Mouse (Mus musculus): Measurements from ENCODE around the gene N4bp3. TPM values are rescaled to one million over a fixed set of nuclear protein-coding genes. Genes with fewer than 3 reads are reported as not detected.
A peak's percentile ranks its signal among the peaks of the same experiment; 100 is the strongest.
"Not testable (repeated sequence)": the region's sequence is repeated elsewhere in the genome, so short reads cannot be mapped to it uniquely, and the experiment has no call there.

Gene N4bp3
- polyA plus RNA-seq, 1 experiment from 2014 or later, result 2.4 TPM

GRCm38 (mm10) chr11:51615129-51615528 lies 35.5 kb downstream of the N4bp3 start:
- no peaks in the 10 kb centered on the region for H3K27me3 ChIP-seq (ENCODE audit: insufficient read depth, low read length)
- H3K4me3 ChIP-seq (ENCODE audit: low read depth, low read length), result peak overlapping the region; percentile 56
- 26% methylated on average over 7 of the region's 7 CpGs for WGBS (ENCODE audit: insufficient replicate concordance)
- peak overlapping the region; percentile 88 for H3K4me2 ChIP-seq (ENCODE audit: low read depth, low read length)
- peak overlapping the region; percentile 80 for H3K9ac ChIP-seq (replicated peaks)
- peak overlapping the region; percentile 96 for H3K27ac ChIP-seq (ENCODE audit: low read depth)
- 0 out of 2 replicates have a peak, but pooled peaks have one; percentile 38 for TF ChIP-seq EP300 (IDR thresholded peaks at IDR 0.05; ENCODE audit: low read depth)
- no peak for TF ChIP-seq CTCF (IDR thresholded peaks at IDR 0.05; ENCODE audit: low read depth)
- DNase-seq, result no peak
- H3K4me1 ChIP-seq (ENCODE audit: insufficient read depth), result peaks cover 16% of the 10 kb centered on the region
- no peak for ATAC-seq
- no peaks in the 10 kb centered on the region for H3K9me3 ChIP-seq (ENCODE audit: low read length)
- no peaks in the 10 kb centered on the region for H3K36me3 ChIP-seq (replicated peaks; ENCODE audit: insufficient read depth, low read length)

DNA sequence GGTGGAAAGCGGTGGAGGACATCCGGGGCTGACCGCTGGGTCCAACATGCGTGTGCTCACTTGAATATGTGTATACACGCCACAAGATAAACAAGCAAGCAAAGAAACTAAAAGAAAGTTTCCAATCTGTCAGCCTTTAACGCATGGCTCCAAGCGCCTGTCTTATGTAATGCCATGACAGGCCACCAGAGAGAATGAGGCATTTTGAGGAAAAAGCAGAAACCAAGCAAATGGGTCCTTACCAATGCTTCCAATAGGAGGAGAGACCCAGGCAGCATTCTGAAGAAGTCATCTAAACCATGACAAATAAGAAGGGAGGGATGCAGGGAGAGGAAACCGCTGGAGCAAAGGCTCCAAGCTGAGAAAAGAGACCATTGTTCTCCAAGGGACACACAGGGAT lies 36.4 kb downstream of the N4bp3 start:
- Histone ChIP-seq H3K4me1 (ENCODE audit: insufficient read depth) (peaks cover 17% of the 10 kb centered on the region), H3K9me3 (ENCODE audit: low read length) (no peaks in the 10 kb centered on the region), H3K27me3 (ENCODE audit: insufficient read depth, low read length) (no peaks in the 10 kb centered on the region), H3K4me2 (ENCODE audit: low read depth, low read length) (no peak overlapping the region), H3K27ac (ENCODE audit: low read depth) (no peak overlapping the region), H3K36me3 (replicated peaks; ENCODE audit: insufficient read depth, low read length) (no peaks in the 10 kb centered on the region), H3K9ac (replicated peaks) (no peak overlapping the region), H3K4me3 (ENCODE audit: low read depth, low read length) (no peak overlapping the region)
- DNase-seq, result no peak
- WGBS (ENCODE audit: insufficient replicate concordance), result 81% methylated on average over 8 of the region's 8 CpGs
- TF ChIP-seq EP300 (IDR thresholded peaks at IDR 0.05; ENCODE audit: low read depth), result no peak
- TF ChIP-seq CTCF (IDR thresholded peaks at IDR 0.05; ENCODE audit: low read depth), result no peak
- no peak for ATAC-seq

DNA sequence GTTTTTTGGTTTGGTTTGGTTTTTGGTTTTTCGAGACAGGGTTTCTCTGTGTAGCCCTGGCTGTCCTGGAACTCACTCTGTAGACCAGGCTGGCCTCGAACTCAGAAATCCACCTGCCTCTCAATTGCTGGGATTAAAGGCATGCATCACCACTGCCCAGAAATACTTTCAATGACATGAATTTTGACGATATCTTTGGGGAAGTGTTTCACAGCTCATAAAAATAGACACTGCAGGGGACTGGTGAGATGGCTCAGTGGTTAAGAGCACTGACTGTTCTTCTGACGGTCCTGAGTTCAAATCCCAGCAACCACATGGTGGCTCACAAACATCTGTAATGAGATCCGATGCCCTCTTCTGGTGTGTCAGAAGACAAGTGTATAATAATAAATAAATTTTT lies 40.7 kb downstream of the N4bp3 start:
- not testable (repeated sequence) for H3K4me2 ChIP-seq (ENCODE audit: low read depth, low read length); H3K27ac ChIP-seq (ENCODE audit: low read depth); H3K4me3 ChIP-seq (ENCODE audit: low read depth, low read length); DNase-seq; H3K36me3 ChIP-seq (replicated peaks; ENCODE audit: insufficient read depth, low read length); H3K27me3 ChIP-seq (ENCODE audit: insufficient read depth, low read length); H3K9ac ChIP-seq (replicated peaks); ATAC-seq; H3K9me3 ChIP-seq (ENCODE audit: low read length)
- peaks cover 20% of the 10 kb centered on the region for H3K4me1 ChIP-seq (ENCODE audit: insufficient read depth)
- 58% methylated on average over 5 of the region's 5 CpGs for WGBS (ENCODE audit: insufficient replicate concordance)

- Histone ChIP-seq H3K4me3 (ENCODE audit: low read depth, low read length) (no peak overlapping the region), H3K36me3 (replicated peaks; ENCODE audit: insufficient read depth, low read length) (peaks cover 10% of the 10 kb centered on the region), H3K4me1 (ENCODE audit: insufficient read depth) (peaks cover 22% of the 10 kb centered on the region), H3K27ac (ENCODE audit: low read depth) (peak overlapping the region; percentile 64), H3K9ac (replicated peaks) (0 out of 2 replicates have a peak overlapping the region, but pooled peaks have one; percentile 0), H3K4me2 (ENCODE audit: low read depth, low read length) (peak overlapping the region; percentile 30; the same call in 1 of the 2 replicates), H3K9me3 (ENCODE audit: low read length) (no peaks in the 10 kb centered on the region), H3K27me3 (ENCODE audit: insufficient read depth, low read length) (no peaks in the 10 kb centered on the region)
- WGBS (ENCODE audit: insufficient replicate concordance), result 39% methylated on average over 3 of the region's 3 CpGs
- ATAC-seq, result peak; percentile 6; the same call in 1 of the 2 replicates
- TF ChIP-seq EP300 (IDR thresholded peaks at IDR 0.05; ENCODE audit: low read depth) (peak; percentile 67), CTCF (IDR thresholded peaks at IDR 0.05; ENCODE audit: low read depth) (no peak)
- DNase-seq, result no peak
Measured at GRCm38 (mm10) chr11:51609266-51609909, 41.3 kb downstream of the N4bp3 start.

- TF ChIP-seq EP300 (IDR thresholded peaks at IDR 0.05; ENCODE audit: low read depth) (peak; percentile 27; the same call in 1 of the 2 replicates), CTCF (IDR thresholded peaks at IDR 0.05; ENCODE audit: low read depth) (no peak)
- DNase-seq, result no peak
- WGBS (ENCODE audit: insufficient replicate concordance), result 7% methylated on average over 15 of the region's 15 CpGs
- H3K27ac ChIP-seq (ENCODE audit: low read depth), result peak overlapping the region; percentile 96
- no peaks in the 10 kb centered on the region for H3K27me3 ChIP-seq (ENCODE audit: insufficient read depth, low read length)
- peak; percentile 35 for ATAC-seq
- H3K4me3 ChIP-seq (ENCODE audit: low read depth, low read length), result peak overlapping the region; percentile 95
- H3K9me3 ChIP-seq (ENCODE audit: low read length), result no peaks in the 10 kb centered on the region
- H3K36me3 ChIP-seq (replicated peaks; ENCODE audit: insufficient read depth, low read length), result peaks cover 31% of the 10 kb centered on the region
- H3K4me2 ChIP-seq (ENCODE audit: low read depth, low read length), result peak overlapping the region; percentile 82
- H3K9ac ChIP-seq (replicated peaks), result peak overlapping the region; percentile 98
- peaks cover 27% of the 10 kb centered on the region for H3K4me1 ChIP-seq (ENCODE audit: insufficient read depth)
Measured at GRCm38 (mm10) chr11:51607096-51607738, 43.4 kb downstream of the N4bp3 start.

- peak within 1 kb of the TSS; percentile 82 for H3K4me2 ChIP-seq (ENCODE audit: low read depth, low read length)
- H3K36me3 ChIP-seq (replicated peaks; ENCODE audit: insufficient read depth, low read length), result peaks cover 38% of the 10 kb centered on the region
- H3K9me3 ChIP-seq (ENCODE audit: low read length), result no peaks in the 10 kb centered on the region
- peak; percentile 97 for DNase-seq
- H3K27ac ChIP-seq (ENCODE audit: low read depth), result peak within 1 kb of the TSS; percentile 96
- 3% methylated on average over 81 of the region's 91 CpGs for WGBS (ENCODE audit: insufficient replicate concordance)
- ATAC-seq, result peak; percentile 89
- no peaks in the 10 kb centered on the region for H3K27me3 ChIP-seq (ENCODE audit: insufficient read depth, low read length)
- peak within 1 kb of the TSS; percentile 95 for H3K4me3 ChIP-seq (ENCODE audit: low read depth, low read length)
- peak within 1 kb of the TSS; percentile 98 for H3K9ac ChIP-seq (replicated peaks)
- peaks cover 27% of the 10 kb centered on the region for H3K4me1 ChIP-seq (ENCODE audit: insufficient read depth)
- TF ChIP-seq CTCF (IDR thresholded peaks at IDR 0.05; ENCODE audit: low read depth) (no peak), EP300 (IDR thresholded peaks at IDR 0.05; ENCODE audit: low read depth) (peak; percentile 72; the same call in 1 of the 2 replicates)
Measured at GRCm38 (mm10) chr11:51606447-51607095, 44.1 kb downstream of the N4bp3 start, which contains the start of gene Hnrnpab. Gene Hnrnpab (minus strand): TSS chr11:51606847.

Data from liver, postnatal 0 days (tissue).